Mouse (Mus musculus) G1E-ER4 (cell line): ENCODE data around the gene Csnk1g1. TPM values are rescaled to one million over a fixed set of nuclear protein-coding genes. Genes with fewer than 3 reads are reported as not detected.

Experiments
- GATA1 ChIP-seq: IDR thresholded peaks from one replicate; pipeline ENCODE4 v1.8.0; 2012; ENCODE audit warnings: low read length, inconsistent platforms
- polyA plus RNA-seq: library from polyadenylated mRNA; stranded (reverse); fragments of >175 nt; gene quantifications from 2 replicates; pipeline ENCODE4 v1.2.3, GENCODE M21; 2012

Gene Csnk1g1
- polyA plus RNA-seq, 1 experiment = 8.1 TPM

DNA sequence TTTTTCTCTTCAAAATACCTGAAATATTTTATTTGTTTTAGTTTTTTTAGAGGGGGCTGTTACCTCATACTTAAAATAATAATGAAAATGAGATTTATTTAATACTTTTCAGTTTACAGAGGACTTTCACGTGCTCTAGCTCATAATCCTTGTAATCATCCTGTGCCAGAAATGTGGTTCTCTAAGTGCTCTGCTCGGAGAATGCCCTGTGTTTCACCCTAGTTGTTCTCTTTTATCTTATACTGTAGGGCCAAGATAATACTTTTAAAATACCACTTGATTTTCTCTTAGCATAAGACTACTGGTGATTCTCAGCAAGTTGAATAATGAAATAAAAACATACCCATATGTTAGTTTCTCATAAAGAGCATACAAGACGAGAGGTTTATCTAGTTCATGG lies 61.3 kb downstream of the Csnk1g1 start:
- TF ChIP-seq GATA1 = no peak

DNA sequence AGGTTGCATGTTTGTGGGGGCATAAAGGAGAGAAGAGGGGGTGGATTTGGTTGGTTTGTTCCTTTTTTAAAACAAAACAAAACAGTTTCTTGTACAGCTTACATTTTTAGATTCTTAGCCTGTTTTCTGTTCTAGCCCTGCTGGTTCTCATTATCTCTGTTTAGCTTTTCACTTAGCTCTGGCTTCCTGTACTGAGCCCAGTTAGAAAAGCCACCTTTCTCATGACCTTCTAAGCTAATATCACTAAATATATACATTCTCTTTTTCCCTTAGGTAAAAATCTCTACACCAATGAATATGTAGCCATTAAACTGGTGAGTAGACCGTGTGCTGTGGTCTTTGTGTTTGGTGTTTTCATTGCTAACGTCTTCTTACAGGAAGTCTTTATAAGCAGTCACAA lies 64.5 kb downstream of the Csnk1g1 start:
- TF ChIP-seq GATA1 = no peak

DNA sequence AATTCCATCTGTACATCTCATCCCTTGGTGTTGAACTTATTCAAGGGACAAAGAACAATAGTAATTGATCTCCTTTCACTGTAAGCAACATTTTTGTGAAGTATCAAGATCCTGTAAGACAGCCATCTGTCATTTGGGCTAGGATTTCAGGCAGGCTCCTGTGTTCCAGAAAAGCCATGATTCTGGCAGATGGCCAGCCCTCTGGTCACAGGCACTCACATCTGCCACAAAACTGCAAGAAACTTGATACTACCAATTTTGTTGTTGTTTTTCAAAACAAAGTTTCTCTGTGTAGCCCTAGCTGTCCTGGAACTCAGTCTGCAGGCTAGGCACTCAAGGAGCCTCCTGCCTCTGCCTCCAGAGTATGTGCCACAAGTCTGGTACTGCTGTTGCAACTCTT lies 67.2 kb downstream of the Csnk1g1 start:
- no peak for TF ChIP-seq GATA1

DNA sequence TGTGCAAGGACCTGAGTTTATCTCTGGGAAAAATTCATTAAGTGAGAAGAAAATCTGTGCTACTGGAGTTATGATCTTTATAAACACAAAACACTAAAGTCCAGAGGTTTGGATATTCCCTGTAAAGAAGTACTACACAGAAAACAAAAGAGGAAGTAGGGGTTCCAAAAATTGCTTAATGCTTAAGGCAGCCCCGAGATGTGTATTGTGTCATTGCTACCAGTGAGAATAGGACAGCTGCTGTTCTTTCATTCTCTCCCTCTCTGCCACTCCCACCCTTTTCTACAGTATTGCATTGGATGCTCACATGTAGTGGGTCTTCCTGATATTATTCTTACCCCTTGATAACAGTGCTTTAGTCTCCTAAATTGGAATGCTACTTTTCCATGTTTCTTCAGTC lies 74.1 kb downstream of the Csnk1g1 start:
- no peak for TF ChIP-seq GATA1

DNA sequence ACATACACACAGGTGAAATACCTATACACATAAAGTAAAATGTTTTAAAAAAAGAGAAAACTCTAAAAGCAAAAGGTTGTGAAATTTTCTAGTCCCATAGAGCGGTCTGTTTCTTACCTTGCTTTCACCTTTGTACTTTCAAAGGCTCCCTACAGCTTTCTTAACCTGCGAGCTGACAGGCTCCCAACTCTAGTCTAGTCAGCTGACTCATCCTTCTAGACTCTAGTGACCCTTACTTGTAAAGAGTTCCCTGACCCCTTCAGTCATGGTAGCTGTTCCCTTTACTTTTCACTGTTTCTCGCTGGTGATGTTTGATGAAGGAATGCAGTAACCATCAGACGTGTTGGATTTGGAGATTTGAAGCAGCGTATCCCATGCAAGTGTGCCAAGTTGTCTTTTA lies 78.3 kb downstream of the Csnk1g1 start:
- TF ChIP-seq GATA1 = no peak

DNA sequence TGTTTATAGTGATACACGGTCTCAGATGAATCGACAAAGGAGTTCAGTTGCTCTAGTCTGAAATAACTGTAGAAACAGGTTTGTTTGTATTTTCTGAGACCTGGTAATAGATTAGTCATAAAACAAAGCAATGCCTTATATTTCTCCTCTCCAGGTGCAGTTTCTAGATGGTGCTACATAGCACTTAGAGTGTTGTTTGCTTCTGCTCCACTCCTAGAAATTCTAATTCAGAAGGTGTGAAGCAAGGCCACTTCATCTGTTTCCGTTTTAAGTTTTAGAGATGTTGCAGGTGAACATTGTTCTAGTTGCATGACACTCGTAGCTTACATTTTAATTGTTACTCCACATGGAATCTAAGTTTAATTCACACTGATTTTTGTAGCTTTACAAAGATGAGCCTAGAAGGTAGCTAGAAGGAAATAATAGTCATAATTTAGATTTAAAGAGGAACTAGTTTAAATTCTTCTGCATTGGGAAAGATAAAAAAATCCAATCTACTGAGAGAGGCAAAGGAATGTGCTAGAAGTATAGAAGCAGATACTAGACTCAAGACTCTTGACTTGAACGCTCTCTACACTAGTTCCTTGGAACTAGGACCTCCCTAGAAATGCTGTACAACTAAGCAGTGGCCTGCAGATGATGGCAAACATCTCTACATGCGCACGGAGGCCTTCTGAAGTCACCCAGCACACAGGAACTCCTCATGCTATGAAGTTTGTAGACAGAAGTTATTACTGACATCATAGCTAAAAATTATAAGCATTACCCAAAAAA lies 87.1 kb downstream of the Csnk1g1 start:
- TF ChIP-seq GATA1 = no peak

DNA sequence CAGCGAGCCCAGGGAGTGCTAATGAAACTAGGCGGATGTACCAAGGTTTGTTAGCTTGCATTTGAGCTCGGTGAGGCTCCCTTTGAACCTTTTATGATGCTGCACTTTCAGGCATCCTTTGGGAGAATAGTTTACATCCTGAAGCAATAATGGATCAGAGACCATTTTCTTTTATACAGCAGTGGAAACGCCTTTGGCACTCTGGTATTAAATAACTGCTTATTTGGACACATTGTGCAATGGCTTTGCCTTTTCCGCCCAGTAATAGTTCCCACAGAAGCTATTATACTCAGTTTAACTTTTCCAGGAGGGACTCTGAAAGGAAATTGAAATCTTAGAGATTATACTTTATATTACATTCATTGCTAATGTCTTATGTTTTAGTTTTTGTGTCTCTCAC lies 90.2 kb downstream of the Csnk1g1 start:
- no peak for TF ChIP-seq GATA1

DNA sequence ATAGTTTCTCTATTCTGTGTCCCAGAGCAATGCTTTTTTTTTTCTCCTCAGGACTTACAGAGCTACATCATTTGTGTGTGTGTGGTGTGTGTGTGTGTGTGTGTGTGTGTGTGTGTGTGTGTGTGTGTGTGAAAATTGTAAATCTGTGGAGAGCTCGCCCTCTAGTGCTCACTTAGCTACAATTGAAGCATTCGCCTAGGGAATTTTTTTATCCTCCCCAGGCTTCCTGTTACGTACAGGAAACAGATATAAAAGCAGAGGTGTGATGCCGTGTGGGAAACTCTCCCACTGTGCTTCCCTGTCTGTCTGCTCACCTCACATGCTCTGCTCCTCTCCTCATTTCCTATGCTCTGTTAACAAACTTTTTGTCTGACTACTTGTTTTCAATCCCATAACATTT lies 95.7 kb downstream of the Csnk1g1 start:
- no peak for TF ChIP-seq GATA1

DNA sequence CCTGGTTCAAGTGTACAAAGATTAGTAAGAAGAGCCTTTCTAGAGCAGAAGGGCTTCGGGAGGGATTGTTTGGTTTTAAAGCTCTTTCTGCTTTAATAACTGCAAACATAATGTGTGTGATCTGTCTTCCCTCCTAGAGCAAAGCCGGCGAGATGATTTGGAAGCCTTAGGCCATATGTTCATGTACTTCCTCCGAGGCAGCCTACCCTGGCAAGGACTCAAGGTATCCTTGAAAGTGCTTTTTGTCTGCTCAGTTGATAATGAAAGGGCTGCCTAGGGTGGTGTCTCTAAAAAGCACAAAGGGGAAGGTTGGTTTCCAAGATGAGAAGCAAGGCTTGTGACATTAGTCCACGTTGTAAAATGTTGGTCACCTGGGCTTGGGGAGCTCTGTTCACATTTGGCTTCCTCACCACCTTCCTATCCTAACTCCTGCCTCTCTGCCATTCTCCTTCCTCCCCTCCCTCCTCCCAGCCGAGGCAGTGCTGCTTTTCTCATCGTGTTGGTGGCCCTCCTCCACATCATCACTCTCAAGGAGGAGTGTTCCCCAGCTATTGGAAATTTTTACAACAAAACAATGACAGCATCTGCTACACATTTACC lies 99.0 kb downstream of the Csnk1g1 start:
- TF ChIP-seq GATA1 = no peak

DNA sequence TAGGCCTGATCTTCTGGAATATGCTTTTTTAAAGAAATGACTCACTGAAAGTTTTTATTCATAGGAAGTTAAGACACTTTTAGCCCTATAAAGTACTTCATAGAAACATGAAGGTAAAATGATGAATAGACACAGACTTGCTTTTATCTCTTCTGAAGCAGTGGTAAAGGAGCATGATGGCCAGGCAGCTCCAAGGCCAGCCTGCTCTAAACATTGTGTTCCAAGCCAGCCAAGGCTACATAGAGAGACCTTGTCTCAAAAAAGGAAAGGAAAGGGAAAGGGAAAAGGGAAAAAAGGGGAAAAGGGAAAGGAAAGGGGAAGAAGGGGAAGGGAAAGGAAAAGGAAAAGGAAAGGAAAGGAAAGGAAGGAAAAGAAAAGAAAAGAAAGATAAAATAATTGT lies 111.9 kb downstream of the Csnk1g1 start:
- TF ChIP-seq GATA1 = no peak

DNA sequence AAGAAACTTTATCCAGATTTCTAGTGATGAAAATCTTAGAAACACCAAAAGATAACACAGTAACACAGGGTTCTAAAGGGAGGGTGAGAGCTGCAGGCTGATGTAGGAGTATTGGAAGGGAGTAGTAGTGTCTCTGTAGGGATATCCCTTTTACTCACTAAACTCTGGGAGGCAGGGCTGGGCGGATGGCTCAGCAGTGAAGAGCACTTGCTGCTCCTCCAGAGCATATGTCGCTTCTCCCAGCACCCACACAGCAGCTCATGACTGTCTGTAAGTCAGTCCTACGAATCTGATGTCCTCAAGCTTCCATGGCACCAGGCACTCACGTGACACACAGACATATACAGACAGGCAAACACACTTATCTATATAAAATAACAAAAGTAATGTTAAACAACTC lies 129.4 kb downstream of the Csnk1g1 start:
- no peak for TF ChIP-seq GATA1

DNA sequence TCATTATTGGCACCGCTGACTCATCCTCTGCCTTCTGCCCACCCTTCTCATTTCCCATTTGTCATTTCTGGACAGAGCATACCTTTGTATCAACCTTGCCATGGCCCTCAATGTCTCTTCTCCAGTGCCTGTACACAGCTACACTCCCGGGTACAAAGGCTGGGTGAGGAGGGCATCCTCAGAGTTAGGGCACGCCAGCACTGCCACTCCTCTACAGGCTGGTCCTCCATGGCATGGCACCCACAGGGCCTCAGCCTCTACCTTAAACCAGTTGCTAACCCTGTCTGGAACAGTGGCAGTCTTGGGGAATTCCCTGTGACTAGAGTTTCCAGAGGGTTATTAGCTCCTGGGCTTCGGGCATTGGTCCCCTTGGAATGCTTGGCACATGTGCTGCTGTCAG lies 129.9 kb downstream of the Csnk1g1 start:
- TF ChIP-seq GATA1 = no peak

DNA sequence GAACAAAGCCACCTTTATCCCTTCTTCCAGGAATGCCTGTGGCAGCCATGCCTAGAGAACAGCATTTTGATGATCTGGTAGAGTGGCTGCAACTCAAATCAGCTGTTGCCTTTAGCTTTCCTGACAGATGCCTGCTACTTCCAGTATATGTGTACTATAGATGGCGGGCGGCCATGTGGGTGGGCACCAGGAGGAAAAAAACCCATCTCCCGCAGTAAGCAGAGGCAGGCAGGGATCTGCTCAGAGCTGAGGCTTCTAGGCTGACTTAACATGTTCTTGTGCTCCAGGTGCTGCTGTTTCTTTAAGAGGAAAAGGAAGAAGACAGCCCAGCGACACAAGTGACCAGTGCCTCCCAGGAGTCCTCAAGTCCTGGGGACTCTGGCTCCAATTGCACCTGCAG lies 130.6 kb downstream of the Csnk1g1 start:
- no peak for TF ChIP-seq GATA1

DNA sequence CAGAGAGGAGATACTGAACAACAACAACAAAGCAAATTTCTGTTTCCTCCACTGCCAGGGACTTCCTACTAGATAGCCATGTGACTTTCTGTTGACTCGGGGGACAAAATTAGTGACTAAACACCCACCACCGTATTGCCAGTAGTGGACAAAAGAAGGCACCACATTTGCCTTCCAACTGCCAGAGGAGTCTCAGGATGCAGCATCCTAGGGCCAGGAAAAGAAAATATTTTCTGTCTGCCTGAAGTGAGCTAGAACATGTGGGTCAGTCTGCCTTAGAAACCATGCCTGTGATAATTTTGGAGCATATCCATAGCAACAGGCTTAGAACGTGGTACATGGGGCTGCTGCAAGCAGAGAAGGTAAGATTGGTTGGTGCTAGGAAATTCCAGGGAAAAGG lies 132.1 kb downstream of the Csnk1g1 start:
- TF ChIP-seq GATA1 = no peak

DNA sequence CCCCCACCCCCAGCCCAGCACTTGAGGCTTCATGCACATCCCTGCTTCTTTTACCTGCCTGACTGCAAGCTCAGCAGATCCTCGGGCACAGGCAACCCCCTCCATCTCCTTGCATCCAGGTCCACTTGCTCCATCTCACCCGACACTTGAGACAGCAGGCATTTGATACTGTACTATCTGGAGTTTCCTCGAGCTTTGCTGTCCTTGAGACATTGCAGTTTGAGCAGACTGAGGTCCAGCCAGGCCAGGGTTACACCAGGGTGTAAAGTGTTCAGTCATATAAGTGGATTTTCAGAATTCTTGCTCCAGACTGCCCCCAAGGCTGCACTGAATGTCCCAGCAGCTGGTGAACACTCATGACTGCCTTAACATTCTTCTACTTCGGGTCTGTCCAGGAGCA lies 133.6 kb downstream of the Csnk1g1 start:
- TF ChIP-seq GATA1 = no peak

DNA sequence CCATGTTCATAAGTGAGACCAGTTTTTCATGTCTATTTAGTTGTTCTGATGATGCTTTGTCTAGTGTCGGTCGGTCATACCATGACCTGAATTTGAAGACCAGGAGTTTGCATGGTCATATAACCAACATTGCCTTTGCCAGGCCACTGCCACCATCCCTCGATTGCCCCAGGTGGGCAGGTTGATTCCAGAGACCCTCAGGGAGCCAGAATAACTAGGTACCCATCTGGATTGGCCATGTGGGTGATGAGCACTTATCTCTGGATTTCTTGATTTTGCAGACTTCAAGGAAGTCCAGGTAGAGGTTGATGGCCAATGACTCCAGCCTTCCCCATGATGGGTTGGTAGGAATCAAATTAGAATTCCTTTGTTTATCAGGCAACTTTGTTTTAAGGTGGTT lies 134.5 kb downstream of the Csnk1g1 start:
- TF ChIP-seq GATA1 = no peak

DNA sequence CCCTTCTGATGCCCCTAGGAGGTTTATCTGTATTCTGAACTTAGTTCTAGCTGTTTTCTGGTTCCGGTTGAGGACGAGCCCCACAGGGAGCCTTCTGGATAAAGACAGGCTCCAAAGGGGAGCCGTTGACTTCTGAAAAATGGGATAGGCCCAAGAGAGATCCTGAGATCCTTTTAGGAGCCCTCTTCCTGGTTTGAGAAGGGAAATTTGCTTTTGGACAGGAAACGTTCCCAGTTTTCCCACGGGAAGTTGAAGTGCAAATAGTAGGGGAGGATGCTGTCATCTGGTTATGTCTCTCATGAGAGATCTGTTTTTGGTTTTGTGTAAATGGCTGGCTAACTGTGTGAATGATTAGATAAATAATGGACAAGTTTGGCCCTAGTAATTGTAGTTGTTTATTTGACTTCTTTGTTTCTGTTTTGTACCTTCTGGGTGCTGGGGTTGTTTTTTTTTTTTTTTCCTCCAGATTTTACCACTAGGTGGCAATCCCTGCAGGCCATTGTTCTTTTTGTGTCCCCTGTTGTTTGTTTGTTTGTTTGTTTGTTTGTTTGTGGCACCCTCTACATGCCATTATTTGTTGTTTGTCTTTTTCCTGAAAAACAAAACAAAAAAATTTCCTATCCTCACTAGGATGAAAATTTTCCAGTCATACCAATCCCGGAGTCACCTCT lies 141.3 kb downstream of the Csnk1g1 start:
- no peak for TF ChIP-seq GATA1
